Mouse (Mus musculus): ENCODE measurements around the gene Rbm15b. TPM values are rescaled to one million over a fixed set of nuclear protein-coding genes. Genes with fewer than 3 reads are reported as not detected.

Rbm15b gene
- polyA plus RNA-seq, 1 experiment, result 15.3 TPM

DNA sequence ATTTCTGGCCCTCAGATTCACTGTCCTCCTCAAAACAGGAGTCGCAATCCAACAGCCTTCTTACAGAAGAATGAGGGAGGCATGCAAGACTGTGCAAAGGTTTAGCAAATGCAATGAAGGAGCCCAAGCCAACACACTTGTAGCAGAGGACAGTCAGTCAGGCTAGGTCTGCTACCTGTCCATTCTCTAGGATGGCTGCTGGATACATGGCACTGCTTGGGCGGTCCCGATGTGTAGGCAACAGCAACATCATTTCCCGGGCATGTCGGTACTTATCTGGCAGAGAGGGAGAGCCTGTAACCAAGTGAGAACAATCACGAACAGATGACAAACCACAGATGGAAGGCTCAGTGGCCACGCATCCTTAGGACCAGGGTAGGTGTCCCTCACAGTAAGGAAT lies 14.4 kb upstream of the Rbm15b start:
- Histone ChIP-seq H3K27ac (ENCODE audit: insufficient read depth, low read depth, low read length) (no peak overlapping the region), H3K4me3 (ENCODE audit: insufficient read depth, low read length) (no peak overlapping the region), H3K4me1 (ENCODE audit: control insufficient read depth, insufficient read depth, low read length) (no peaks in the 10 kb centered on the region)
- no peak for TF ChIP-seq CTCF (IDR thresholded peaks at IDR 0.05; ENCODE audit: low read depth, low read length)
- TF ChIP-seq POLR2A (IDR thresholded peaks at IDR 0.05; ENCODE audit: borderline replicate concordance, low read depth, low read length), result no peak

DNA sequence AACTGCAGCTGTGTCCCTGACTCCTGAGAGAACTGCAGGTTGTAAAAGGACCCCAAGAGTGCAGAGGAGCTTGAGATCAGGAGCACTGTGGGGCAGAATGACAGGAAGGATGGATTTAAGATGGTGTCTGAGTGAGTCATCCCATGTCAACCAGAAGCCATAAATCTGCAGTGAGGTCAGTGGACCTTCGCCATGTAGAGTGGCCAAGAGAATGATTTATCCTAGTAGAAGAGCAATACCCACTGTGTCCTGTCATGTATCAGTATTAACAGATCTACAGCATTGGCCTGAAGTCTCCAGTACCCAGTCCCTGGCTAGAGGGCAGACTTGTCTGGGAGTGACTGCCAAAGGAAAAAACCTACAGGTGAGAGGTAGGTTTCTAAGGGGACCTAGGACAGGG lies 11.7 kb upstream of the Rbm15b start:
- TF ChIP-seq CTCF (IDR thresholded peaks at IDR 0.05; ENCODE audit: low read depth, low read length), result no peak
- no peak for TF ChIP-seq POLR2A (IDR thresholded peaks at IDR 0.05; ENCODE audit: borderline replicate concordance, low read depth, low read length)
- no peaks in the 10 kb centered on the region for H3K4me1 ChIP-seq (ENCODE audit: control insufficient read depth, insufficient read depth, low read length)
- no peak overlapping the region for H3K27ac ChIP-seq (ENCODE audit: insufficient read depth, low read depth, low read length)
- no peak overlapping the region for H3K4me3 ChIP-seq (ENCODE audit: insufficient read depth, low read length)

DNA sequence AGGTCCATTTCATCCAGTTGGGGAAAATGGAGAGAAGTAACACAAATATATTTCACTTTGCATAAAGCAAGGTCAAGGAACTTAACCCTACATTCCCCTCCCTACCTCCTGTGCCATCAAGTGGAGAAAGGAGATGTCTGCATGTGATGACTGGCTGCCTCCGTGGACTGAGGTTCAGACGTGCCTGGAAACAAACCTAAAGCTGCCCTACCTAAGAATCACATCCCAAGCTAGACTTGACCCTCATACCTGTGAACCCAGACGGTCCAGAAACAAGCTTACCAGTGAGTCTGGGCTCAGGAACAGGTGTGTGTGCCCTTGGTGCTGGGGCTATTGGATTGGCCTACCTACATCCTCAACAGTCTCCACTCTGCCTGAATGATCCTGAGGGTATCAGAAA lies 6.1 kb upstream of the Rbm15b start:
- no peak overlapping the region for H3K4me3 ChIP-seq (ENCODE audit: insufficient read depth, low read length)
- H3K4me1 ChIP-seq (ENCODE audit: control insufficient read depth, insufficient read depth, low read length), result peaks cover 25% of the 10 kb centered on the region
- no peak overlapping the region for H3K27ac ChIP-seq (ENCODE audit: insufficient read depth, low read depth, low read length)
- TF ChIP-seq CTCF (IDR thresholded peaks at IDR 0.05; ENCODE audit: low read depth, low read length) (no peak), POLR2A (IDR thresholded peaks at IDR 0.05; ENCODE audit: borderline replicate concordance, low read depth, low read length) (no peak)

DNA sequence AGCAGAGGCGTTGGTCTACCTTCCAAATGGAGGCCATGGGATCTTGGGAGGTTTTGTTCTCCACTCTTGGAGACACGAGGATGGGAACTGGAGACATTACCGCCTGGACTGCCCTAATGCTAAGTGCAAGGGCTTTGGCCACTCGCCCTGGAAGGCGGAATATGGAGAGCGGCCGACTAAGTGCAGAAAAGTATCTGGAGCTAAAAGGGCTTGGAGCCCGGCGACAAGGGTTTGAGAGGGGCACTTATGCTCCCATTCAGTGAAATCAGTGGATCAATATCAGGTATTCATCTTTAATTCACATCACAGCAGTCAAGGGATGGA lies 5.3 kb upstream of the Rbm15b start:
- Histone ChIP-seq H3K27ac (ENCODE audit: insufficient read depth, low read depth, low read length) (peak overlapping the region; percentile 83), H3K4me3 (ENCODE audit: insufficient read depth, low read length) (peak overlapping the region; percentile 75), H3K4me1 (ENCODE audit: control insufficient read depth, insufficient read depth, low read length) (peaks cover 29% of the 10 kb centered on the region)
- TF ChIP-seq CTCF (IDR thresholded peaks at IDR 0.05; ENCODE audit: low read depth, low read length) (no peak), POLR2A (IDR thresholded peaks at IDR 0.05; ENCODE audit: borderline replicate concordance, low read depth, low read length) (no peak)

DNA sequence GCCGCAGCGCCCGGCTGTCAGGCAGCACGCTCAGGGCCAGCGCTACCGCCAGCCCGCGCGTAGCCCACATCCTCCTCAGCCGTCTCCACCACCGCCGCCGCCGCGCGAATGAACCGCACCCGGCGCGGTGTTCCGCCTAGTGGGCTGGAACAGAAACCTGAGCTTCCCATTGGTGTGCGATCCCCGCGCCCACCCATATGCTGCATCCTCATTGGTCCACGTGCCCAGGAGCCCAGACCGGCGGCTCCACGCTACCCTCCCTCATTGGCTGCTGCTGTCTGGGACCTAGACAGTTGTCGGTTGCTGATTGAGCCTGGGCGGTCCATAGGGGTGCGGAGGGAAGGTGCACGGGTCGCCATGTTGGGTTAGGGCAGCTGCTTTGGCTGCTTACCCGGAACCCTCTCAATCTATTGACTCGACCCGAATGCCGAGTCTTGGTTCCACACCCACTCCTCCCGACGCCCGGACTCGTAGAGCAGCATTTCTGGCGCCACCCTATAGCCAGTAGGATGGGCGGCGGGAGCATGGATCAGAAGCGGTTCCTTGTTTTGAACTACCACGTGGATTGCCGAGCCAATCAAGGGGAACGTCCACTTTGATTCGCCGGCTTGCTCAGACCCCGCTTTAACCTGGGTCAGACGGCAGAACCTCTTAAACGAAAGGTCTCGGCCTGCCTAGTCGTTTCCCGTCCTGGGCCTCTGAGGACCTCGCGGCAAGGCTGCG lies 4.8 kb upstream of the Rbm15b start, which contains the start of gene Manf:
Gene Manf (minus strand): TSS at position 151 of the 723 bp plus-strand sequence.
- peaks cover 30% of the 10 kb centered on the region for H3K4me1 ChIP-seq (ENCODE audit: control insufficient read depth, insufficient read depth, low read length)
- H3K4me3 ChIP-seq (ENCODE audit: insufficient read depth, low read length), result peak within 1 kb of the TSS; percentile 75
- no peak for TF ChIP-seq CTCF (IDR thresholded peaks at IDR 0.05; ENCODE audit: low read depth, low read length)
- TF ChIP-seq POLR2A (IDR thresholded peaks at IDR 0.05; ENCODE audit: borderline replicate concordance, low read depth, low read length), result peak; percentile 84; the same call in 1 of the 2 replicates
- H3K27ac ChIP-seq (ENCODE audit: insufficient read depth, low read depth, low read length), result peak within 1 kb of the TSS; percentile 83

DNA sequence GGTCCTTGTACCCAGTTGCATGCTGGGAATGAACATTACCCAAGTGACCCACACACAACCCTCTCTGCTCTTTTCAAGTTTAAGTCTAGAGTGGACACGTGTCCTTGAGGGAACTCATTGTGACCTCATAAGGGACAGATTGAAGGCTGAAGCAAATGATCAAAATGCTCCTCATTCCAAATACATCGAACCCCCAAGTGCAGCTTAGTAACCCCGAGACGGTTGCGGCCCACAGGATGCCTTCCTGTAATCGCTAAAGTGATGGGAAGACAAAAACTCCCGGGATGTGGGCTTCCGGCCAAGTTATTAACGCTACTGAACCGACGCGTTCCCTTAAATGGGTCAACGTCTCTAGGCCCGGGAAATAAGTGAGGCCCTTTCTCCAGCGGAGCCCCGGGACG lies 4.1 kb upstream of the Rbm15b start:
- TF ChIP-seq POLR2A (IDR thresholded peaks at IDR 0.05; ENCODE audit: borderline replicate concordance, low read depth, low read length) (no peak), CTCF (IDR thresholded peaks at IDR 0.05; ENCODE audit: low read depth, low read length) (no peak)
- Histone ChIP-seq H3K4me3 (ENCODE audit: insufficient read depth, low read length) (peak overlapping the region; percentile 74), H3K4me1 (ENCODE audit: control insufficient read depth, insufficient read depth, low read length) (peaks cover 30% of the 10 kb centered on the region), H3K27ac (ENCODE audit: insufficient read depth, low read depth, low read length) (peak overlapping the region; percentile 55)

DNA sequence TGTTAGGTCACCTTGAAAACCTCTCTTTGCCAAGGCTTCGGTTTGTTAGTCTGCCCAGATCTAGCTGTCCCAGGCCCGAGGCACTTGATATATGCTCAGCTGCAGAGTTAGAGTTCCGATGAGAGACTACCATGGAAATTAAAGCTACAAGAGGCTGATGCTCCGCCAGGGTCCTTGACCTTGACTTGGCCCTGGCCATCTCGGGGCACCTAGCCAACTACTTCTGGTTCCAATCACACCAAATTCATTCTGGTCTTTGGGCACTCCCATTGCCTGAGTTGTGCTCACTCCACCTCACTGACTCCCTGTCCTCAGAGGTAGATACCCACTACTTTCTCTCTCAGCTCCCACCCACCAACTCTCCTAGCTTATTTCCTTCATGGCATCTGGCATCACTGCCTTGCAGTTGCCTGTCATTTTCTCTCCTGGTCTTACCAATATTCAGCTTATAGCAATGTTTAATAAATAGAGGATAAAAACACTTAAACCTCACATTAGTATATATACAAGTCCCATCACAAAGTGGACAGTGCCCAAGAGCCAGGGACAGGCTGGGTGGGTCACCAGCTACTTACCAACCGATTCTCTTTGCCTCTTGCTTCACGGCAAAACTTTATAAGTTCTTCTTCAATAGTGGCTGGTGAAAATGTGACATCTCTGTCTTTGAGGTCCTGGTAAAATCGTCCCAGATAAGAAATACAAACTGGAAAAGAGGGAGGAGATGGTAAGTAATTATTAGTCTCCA lies 3.4 kb upstream of the Rbm15b start:
- TF ChIP-seq CTCF (IDR thresholded peaks at IDR 0.05; ENCODE audit: low read depth, low read length) (no peak), POLR2A (IDR thresholded peaks at IDR 0.05; ENCODE audit: borderline replicate concordance, low read depth, low read length) (no peak)
- Histone ChIP-seq H3K27ac (ENCODE audit: insufficient read depth, low read depth, low read length) (no peak overlapping the region), H3K4me3 (ENCODE audit: insufficient read depth, low read length) (peak overlapping the region; percentile 74), H3K4me1 (ENCODE audit: control insufficient read depth, insufficient read depth, low read length) (peaks cover 31% of the 10 kb centered on the region)

DNA sequence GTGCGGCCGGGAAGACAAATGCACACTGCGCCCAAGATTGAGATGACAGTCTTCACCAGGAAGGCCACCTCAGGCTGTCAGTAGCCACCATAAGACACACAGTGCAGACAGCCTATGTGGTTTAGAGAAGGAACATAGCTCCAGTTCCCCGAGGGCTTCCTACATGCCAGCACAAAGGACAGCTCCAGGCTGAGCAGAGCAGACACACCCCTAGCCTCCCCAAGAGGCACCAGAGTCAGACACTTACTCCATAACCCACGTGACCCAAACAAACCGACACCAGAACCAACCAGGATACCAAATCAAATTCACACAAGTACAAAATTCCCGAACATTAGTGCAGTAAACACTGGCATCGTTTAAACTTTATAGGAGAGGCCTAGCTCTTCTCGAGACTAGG lies 2.1 kb upstream of the Rbm15b start:
- no peak overlapping the region for H3K4me3 ChIP-seq (ENCODE audit: insufficient read depth, low read length)
- H3K27ac ChIP-seq (ENCODE audit: insufficient read depth, low read depth, low read length), result no peak overlapping the region
- TF ChIP-seq POLR2A (IDR thresholded peaks at IDR 0.05; ENCODE audit: borderline replicate concordance, low read depth, low read length) (no peak), CTCF (IDR thresholded peaks at IDR 0.05; ENCODE audit: low read depth, low read length) (no peak)
- H3K4me1 ChIP-seq (ENCODE audit: control insufficient read depth, insufficient read depth, low read length), result peaks cover 34% of the 10 kb centered on the region

DNA sequence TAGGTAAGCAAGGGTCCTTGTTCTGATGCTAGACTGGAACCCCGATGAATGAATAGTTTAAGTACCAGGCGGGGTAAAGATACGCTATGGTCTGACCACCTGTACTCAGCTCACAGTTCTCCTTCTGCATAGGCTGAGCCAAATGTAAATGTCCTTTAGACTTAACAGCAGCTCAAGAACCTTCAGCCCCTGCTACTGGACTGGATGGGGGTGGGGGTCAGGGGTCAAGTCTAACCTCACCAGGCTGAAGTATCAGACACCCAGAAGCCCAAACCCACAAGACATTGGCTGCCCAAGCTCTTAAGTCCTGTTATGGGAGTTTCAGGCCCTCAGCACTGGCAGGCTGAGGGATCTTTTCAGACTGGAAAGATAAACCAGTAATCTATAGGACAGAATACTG lies 1.1 kb upstream of the Rbm15b start:
- TF ChIP-seq POLR2A (IDR thresholded peaks at IDR 0.05; ENCODE audit: borderline replicate concordance, low read depth, low read length) (no peak), CTCF (IDR thresholded peaks at IDR 0.05; ENCODE audit: low read depth, low read length) (no peak)
- H3K4me3 ChIP-seq (ENCODE audit: insufficient read depth, low read length), result no peak overlapping the region
- no peak overlapping the region for H3K27ac ChIP-seq (ENCODE audit: insufficient read depth, low read depth, low read length)
- peaks cover 36% of the 10 kb centered on the region for H3K4me1 ChIP-seq (ENCODE audit: control insufficient read depth, insufficient read depth, low read length)
